Mouse (Mus musculus) frontal cortex, adult (tissue): ENCODE data around the gene Slc6a20b.
"Not testable (repeated sequence)": the region's sequence is repeated elsewhere in the genome, so short reads cannot be mapped to it uniquely, and the experiment has no call there.

ENCODE experiments used
- ATAC-seq: cut with Nextera tagmentation; 2 replicates; pipeline ENCODE4 v1.9.2; 2017; ENCODE audit warnings: mild to moderate bottlenecking, moderate library complexity, mixed read lengths; ENCODE audit not compliant: low TSS enrichment

The Slc6a20b gene

DNA sequence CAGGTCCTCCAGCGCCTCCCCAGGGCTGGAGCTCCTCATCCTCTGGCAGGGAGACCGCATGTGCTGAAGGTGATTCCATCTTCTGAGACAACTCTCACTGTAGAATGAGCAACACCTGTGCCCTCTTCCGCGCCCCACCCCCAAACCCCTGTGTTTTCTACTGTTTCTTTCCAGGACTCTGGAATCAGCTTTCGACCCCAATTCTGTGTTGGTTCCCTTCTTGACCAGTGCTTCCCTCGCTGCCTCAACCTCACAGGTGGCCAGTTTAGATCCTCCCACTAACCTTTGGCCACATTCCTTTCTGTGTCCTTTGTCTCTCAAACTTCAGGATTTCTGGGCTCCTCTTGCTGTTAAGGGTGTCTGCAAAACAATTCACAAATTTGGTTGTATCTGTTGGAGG is at the start of gene Slc6a20b:
TSS of gene Slc6a20b (minus strand) at position 285 of the 400 bp plus-strand sequence.
- no peak for ATAC-seq

DNA sequence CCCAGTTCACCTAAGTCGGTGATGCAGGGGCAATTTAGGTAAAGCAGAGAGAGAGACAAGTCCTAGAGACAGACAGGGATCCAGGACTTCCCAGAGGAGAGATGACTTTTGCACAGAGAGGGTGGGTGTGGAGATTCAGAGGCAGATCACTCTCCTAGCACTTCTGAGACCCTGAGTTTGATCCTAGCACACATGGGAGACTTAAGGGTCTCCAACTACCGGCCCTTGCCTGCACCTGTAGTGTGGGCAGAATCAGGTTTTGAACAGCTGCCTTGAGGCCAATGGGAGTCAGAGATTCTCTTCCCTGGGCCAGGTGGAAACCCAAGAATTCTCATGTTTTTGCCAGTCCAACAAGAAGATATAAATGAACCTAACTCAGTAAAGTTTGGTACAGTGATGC is 46.8 kb upstream of the Slc6a20b start:
- no peak for ATAC-seq

DNA sequence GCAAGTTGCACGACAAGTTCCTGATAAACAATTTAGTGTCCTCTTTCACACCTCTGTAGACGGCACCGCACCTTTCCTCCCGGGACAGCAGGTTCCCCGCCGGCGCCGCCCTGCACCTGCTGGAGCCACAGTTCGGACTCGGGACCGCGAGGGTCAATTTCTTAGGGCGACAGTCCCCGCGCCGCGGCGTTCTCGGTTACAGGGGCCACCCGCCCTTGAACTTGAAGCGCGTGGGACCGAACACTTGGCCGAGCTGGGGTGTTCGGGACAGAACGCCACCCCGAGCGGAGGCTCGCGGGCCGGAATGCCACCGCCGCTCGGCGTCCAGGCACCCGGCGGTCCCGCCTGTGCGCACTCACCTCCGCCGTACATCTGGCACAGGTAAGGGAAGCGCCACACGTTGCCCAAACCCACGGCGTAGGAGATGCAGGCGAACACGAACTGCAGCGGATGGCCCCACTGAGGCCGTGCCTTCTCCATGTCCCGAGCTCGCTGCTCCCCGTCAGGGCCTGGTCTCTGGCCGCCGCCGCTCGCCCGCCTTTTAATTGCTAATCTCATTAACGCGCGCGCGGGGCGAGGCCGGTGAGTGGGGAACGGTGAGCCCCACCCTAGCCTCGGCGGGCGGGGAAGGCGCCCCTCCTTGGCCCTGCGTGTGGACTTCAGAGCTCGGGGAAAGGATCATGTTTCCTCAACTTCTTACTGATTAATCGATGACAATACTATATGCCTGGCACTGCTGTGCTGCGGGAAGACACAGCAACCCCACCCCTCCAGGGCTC is 46.2 kb upstream of the Slc6a20b start, which contains the start of the genes Ccr9 and Slc6a20a:
TSS of gene Ccr9 (plus strand) at position 113 of the 779 bp plus-strand sequence.
TSS of gene Slc6a20a (minus strand) at position 559 of the 779 bp plus-strand sequence.
- ATAC-seq = no peak

DNA sequence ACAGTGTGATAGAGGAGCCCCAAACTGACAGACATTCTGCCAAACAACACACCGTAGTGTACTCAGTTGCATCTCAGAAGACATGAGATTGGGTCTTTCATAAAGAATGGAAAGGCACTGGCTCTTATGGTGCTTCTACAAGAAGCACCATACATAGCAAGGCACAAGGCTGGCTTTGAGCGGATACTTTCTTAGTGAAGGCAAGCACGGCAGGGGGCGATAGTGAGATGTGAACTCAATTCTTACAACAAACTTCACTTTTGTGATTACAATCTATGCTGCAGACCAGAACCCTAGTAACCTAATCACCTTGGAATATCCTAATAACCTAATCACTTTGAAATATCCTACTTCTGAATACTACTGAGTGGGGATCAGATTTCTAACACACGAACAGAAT is 33.3 kb upstream of the Slc6a20b start:
- no peak; the same call in 1 of the 2 replicates for ATAC-seq

DNA sequence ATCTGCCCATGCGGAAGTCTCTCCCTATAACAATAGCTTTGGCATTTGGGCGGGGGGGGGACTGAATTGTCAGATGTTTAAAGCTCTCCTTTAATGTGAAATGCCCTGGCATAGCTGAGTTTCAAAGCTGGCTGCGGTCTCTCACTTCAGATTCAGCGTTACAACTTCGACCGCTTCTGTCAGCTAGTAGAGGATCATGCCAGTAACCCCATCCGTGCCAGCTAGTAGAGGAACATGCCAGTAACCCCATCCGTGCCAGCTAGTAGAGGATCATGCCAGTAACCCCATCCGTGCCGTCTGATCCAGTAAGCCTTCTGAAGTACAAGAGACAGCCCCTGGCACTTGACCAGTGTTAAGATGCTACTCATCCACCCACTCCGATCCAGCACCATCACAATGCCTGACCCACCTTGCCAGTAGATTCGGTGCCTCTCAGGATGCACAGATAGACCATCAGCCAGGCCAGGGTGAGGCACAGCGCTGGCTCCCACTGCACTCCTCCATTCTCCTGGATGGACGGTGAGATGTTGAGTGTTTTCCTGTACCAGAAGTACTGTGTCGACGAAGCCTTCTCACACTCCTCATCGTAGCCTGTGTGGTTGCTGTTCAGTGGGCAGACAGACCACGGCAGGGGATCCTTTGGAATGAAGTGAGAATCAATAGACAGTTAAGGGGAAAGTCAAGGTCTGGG is 27.8 kb upstream of the Slc6a20b start:
- not testable (repeated sequence) for ATAC-seq

DNA sequence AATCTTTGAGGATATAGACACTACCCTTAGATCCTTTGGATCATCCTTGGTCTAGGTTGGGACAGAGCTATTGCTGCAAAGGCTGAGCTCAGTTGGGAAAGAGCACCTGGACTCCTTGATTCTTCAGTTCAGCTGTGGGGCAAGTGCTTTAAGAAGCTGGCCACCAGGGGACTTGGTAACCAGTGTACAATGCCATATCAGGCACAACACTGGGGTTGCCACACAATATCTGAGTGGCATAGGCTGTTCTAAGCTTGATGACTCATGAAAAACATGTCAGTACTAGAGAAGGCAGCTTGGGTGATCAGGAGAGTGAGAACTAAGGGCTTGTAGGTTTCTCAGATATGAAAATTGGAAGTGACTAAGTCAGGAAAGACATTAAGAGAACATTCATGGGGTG is 26.6 kb upstream of the Slc6a20b start:
- ATAC-seq = no peak

DNA sequence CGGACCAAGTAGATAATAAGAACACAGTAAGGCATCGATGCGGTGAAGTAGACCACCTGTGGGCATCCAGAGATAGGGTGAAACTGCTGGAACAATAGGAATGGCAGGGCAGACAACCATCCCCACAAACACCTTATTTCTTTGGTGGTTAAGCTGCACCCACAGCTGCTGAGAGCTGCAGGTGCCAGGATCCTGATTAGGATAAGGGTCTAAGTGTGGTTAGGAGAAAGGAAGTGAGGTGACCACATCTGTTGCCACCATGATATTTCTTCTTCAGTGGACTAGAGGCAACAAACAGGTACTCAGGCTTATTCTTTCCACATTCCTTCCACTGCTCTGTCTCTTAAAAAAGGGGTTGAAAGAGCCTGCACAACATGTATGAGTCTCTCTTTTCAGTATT is 25.1 kb upstream of the Slc6a20b start:
- no peak for ATAC-seq

DNA sequence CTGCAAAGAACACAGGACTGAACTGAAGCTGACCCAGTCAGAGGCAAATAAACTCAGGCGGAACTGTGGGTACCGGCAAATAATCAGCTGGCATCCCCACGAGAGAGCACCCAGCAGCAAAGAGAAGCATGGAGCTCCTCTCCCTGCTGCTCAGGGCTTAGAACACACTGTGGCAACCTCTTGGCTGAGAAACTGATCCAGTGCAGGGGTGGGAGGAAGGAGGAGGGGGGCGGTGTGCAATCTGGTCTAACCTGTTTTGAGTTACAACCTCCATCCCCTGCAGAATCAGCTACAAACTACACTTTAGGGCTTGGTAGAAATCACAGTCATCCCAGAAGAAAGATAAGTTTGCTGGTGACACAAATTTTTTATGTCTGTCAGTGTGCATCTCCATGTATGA is 19.0 kb upstream of the Slc6a20b start:
- ATAC-seq = no peak

DNA sequence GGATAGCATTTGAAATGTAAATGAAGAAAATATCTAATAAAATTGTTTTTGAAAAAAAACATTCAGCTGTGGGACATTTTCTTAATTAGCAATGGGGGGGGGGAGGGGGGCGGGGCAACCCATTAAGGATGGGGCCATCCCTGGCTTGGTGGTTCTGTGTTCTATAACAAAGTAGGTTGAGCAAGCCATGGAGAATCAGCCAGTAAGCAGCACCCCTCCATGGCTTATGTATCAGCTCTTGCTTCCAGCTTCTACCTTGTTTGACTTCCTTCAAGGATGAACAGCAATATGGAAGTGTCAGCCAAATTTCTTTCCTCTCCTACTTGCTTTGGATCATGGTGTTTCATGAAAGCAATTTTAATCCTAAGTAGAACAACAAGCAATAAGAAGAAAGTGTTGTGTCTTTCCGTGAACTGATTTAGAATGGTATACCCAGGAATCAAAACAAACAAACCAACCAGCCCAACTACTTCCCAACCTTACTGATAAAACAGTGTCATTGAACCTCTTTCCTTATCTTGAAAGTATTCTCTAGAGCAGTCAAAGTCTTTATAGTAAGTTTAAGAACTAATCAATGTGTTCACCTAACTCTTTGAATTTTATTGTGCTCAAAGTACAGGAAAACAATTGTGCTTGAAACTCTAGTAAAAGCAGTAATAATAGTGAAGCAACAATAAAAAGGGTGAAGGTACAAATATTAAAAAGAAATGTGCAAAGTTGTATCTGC is 17.6 kb upstream of the Slc6a20b start:
- no peak for ATAC-seq

DNA sequence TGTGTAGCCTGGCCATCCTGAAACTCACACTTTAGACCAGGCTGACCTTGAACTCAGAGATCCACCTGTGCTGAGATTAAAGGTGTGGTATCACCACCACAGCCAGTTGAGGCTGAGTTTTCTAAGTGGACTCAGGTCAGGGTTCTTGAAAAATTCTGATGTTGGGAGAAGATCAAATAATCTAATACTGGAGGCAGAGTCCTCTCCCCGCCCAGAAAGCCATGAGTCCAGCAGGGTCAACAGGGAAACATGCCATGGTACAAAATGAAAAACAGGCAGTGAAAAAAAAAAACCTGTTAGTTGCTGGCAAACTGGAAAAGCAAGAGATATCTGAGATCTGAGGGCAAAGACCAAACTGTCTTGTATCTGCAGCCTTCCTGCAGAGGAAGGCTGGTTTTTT is 7.7 kb upstream of the Slc6a20b start:
- no peak for ATAC-seq

DNA sequence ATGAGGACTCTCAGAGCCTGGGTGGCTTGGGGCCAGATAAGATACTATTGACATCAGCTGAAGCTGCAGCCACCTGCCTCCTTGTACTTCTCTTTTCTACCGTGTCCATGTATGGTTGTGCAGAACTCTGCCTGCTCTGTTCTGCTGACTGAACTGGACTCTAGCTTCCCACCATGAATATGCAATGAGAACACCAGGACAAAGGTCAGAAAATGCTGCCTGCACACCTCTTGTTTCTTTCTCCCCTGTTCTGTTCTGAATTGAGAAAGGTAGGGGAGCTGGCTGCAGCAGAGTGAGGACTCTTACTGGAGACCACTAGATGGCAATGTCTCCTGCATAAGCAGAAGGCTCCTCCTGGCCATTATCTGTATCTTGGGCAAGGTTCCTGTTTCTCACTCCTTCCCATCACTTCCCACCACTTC is 6.3 kb upstream of the Slc6a20b start:
- ATAC-seq = peak; percentile 97

DNA sequence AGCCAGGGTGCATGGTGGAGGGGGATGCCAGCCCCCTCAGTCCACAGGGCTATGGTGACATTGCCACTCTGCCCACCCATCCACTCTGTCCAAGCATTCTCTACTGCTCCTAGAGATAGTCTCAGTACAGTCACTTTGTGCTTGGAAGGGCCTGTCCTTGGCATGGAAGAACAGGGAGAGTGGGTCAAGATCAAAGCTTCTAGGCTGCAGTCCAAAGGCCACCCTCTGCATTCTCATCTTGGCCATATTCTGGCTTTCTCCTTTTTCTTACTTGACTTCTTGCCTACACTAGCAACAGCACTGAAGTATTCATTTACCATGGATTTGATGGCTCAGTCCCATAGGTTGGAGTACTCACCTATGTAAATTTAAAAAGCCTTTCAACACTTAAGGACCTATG is 5.9 kb upstream of the Slc6a20b start:
- ATAC-seq = no peak

DNA sequence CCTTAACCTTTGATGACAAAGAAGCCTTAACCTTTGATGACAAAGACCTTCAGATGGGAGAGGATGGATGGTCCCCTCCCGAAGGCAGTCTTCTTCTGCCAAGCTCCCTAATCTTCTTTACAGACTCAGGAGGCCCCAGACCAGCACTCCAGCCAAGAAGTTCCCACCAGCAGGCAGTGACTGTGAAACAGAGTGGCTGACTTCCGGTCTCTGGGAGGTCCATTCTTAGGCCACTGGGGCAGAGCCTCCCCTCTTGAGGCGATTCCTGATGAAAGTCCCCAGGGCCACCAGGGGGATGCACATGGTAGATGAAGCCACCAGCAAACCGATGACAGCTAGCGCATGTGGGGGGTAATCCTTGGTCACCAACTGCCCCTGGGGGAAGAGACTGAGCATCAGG is 4.4 kb upstream of the Slc6a20b start:
- ATAC-seq = no peak

DNA sequence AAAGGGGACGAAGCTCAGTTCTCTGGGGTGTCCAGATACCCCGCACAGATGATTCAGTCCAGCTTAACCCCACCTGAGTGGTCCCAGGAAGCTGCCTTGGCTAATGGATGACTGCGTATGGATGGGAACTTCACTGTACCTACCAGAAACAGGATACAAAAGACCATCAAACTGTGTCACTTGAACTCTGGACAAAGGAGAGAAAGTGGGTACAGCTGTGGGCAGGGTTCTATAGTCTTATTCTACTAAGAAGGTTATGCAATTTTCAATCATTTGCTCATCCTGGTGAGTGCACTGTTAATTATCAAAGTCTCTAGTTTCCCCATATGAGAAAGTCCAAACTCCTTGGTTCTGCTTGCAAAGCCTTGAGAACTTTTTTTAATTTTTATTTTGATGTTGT is 628 bp upstream of the Slc6a20b start:
- no peak for ATAC-seq

DNA sequence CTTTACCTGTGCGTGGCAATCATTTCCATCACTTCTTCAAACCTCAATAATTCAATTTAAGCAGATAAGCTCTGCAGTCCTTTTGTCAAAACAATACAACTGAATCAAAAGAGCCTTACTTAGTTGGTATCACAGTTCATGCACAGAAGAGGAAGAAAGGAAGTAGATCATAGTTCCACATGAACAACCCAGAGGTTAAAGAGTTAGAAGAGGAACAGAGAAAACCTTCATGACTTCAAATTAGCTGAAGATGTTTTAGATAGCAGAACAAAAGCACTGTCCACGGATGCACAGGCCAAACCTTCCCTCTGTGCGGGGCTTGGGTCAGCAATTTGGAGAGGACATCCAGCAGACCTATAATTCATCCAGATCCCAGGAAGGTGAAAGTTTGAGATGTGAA is 699 bp downstream of the Slc6a20b start:
- ATAC-seq = no peak

DNA sequence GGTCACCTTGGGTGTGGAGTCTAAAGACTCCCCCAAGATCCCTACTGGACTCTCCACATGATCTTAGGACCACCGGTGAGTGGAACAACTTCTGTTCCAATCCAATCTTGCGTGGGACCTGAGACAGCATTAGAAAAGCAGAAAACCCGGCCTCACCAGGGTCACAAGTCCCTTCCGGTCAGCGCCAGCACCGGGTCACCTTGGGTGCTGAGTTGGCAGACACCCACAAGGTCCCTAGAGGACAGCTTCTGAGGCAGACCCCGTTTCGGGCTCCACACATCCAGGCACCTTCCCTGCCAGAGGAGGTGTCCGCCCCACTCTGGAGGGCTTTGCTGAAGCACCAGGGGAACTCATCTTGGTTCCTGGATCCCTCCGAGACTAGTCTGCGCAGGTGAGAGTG is 6.5 kb downstream of the Slc6a20b start:
- no peak for ATAC-seq

DNA sequence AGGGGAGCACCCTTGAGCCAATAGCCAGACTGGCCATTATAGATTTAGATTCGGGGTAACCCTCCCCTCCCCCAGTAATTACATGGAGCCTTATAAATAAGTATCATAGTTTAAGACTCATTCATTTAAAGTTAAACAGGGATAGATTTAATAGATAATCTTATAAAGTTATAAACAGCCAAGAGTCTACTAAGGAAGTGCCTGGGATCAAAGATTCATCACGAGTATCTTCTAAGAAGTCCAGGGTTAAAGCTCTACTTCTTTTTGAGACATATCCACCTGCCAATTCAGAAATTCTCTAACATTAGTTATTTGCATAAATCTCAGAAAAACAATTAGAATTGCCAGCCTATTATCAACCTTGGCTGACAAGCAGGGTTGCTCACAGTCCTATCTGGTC is 7.6 kb downstream of the Slc6a20b start:
- ATAC-seq = no peak

DNA sequence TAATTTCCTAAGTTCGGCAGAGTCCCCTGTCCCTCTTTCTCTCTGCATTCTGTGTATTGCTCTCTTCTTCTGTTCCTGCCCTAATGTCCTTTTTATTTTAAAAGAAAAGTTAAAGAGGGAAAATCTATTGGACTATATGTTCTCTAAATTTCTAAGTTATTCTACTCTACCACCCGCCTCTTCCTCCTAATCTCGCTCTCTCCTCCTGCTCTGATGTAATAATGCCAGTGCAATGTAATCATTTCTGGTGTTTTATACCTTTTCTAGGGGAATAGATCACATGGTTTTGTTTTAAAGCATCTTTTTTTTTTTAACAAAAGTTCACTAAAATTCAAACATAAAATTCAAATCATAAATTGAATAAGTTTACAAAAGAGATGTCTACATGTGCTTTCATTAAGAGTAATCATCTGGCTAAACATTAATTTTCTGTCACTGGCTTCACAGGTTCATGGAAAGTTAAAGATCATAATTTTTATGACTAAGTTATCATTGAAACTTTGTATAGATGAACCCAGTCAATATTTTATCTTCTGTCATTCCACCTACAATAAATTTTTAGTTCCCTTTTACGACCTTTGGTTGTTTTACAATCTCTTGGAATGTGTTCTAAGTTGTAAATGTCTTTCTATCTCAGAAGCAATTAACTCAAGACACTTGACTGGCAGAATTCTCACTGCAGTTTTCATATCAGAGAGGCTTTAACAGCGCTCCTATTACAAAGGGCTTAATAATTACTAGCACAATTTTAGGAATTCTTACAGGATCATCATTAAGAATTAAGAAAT is 11.9 kb downstream of the Slc6a20b start:
- ATAC-seq = no peak

DNA sequence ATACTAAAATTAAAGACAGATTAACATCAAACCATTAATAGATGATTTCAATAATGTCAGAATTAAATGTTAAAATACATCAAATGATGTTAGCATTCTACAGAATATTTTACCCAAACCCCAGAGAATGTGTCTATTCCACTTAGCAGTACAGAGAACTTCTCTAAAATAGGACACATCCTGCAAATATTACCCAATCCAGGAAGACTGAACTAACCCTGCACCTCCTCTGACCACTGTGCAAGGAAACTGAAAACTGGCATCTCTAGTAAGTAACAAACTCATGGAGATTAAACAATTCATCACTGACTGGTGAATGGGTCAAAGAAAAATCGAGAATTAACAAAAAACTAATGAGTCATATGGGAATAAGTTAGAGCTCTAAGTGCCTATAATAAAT is 30.8 kb downstream of the Slc6a20b start:
- ATAC-seq = no peak

DNA sequence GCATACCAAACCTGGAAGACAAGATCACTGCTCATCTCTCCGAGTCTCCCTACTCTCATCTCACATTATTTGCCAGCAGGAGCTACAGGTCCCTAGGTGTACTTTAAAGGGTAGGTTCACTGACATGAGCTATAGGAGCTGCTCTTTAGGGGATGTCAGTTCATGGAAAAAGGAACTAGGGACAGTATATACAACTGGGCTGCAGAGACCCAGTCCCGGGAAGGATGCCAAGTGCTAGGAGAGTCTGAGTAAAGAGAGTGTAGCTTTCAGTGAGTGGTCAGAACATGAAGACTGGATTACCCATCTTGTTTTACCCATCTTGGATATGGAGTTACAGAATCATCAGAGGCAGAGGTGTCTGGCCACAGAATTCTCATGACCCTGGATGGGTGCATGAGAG is 35.0 kb downstream of the Slc6a20b start:
- no peak for ATAC-seq

DNA sequence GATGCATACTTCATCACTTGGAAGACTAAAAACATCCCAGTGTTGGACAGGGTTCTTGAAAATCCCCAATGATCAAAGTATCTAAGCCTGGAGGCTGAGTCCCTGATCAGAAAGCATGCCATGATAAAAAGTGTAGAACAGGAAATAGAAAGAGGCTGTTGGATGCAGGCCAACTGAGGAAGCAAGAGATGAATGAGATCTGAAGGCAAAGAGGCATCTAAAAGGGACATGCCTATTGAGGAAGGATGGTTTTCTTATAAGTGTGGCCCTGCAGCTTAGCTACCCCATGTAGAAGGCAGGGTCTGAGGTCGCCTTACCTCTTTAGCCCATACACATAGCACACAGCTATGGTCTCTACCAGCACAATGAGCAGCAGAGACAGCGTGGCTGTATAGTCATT is 35.5 kb downstream of the Slc6a20b start:
- no peak for ATAC-seq

DNA sequence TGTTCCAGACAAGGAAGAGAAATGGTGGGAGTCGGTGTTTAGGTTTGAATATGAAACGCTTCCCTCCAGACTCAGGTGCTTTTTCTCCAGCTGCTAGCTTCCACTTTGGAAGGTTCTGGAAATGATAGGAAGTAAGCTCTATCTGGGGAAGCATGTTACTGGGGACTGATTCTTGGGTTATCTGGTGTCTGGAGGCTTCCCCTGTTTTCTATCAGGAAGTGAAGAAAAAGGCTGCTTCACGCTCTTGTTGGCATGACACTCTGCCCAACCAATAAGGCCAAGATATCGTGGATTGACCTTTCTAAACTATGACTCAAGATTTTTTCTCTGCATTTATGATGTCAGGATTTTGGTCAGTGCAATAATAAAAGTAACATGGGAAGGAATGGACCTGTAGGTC is 37.2 kb downstream of the Slc6a20b start:
- ATAC-seq = no peak
